Mouse (Mus musculus) neural tube, embryonic 14.5 days (tissue): ENCODE results near the gene Nell1. TPM values are rescaled to one million over a fixed set of nuclear protein-coding genes. Genes with fewer than 3 reads are reported as not detected.

ENCODE experiments used
- ATAC-seq: fragments of 200-750 bp; cut with Nextera tagmentation; 2 replicates; pipeline ENCODE4 v1.8.0; 2017; ENCODE audit warnings: low read depth, mild to moderate bottlenecking, moderate TSS enrichment, moderate library complexity
- H3K27ac ChIP-seq: fragments of 300-500 bp; sonication (generic); 2 replicates; pipeline ENCODE4 v1.5.1; 2014; ENCODE audit warnings: low read depth, mild to moderate bottlenecking, control low read depth, low read length, moderate library complexity, mixed read lengths
- H3K27me3 ChIP-seq: fragments of 300-500 bp; sonication (generic); 2 replicates; pipeline ENCODE4 v1.6.1; 2014; ENCODE audit warnings: low read length; ENCODE audit not compliant: control insufficient read depth, insufficient read depth
- H3K36me3 ChIP-seq: fragments of 300-500 bp; sonication (generic); 2 replicates; pipeline ENCODE4 v1.6.1; 2014; ENCODE audit warnings: low read length, mixed read lengths; ENCODE audit not compliant: control insufficient read depth, insufficient read depth
- H3K4me1 ChIP-seq: fragments of 300-500 bp; sonication (generic); 2 replicates; pipeline ENCODE4 v1.6.1; 2014; ENCODE audit warnings: low read length; ENCODE audit not compliant: control insufficient read depth, insufficient read depth
- H3K4me2 ChIP-seq: fragments of 300-500 bp; sonication (generic); 2 replicates; pipeline ENCODE4 v1.6.1; 2014; ENCODE audit warnings: mild to moderate bottlenecking, low read depth, low read length, control low read depth
- H3K4me3 ChIP-seq: fragments of 300-500 bp; sonication (generic); 2 replicates; pipeline ENCODE4 v1.5.1; 2014; ENCODE audit warnings: low read depth, low read length, control low read depth, mixed read lengths
- H3K9ac ChIP-seq: fragments of 300-500 bp; sonication (generic); replicated peaks from 2 replicates; pipeline ENCODE4 v1.6.1; 2014; ENCODE audit warnings: low read depth, mild to moderate bottlenecking, control low read depth, low read length, mixed read lengths
- H3K9me3 ChIP-seq: fragments of 300-500 bp; sonication (generic); 2 replicates; pipeline ENCODE4 v1.6.1; 2016; ENCODE audit warnings: low read length; ENCODE audit not compliant: control insufficient read depth
- WGBS: fragments of 180-500 bp; shearing (Covaris S2); extraction: QIAGEN DNeasy Blood & Tissue Kit; methylation state at CpG from one replicate; pipeline ENCODE4 v1.1.7; 2014; 5-methylcytosine and 5-hydroxymethylcytosine counted together
- polyA plus RNA-seq: library from polyadenylated mRNA; unstranded; fragments of >200 nt; fragmentation: Nextera tagmentation; extraction: Ambion mirVana; gene quantifications from 2 replicates; pipeline ENCODE4 v1.2.1, GENCODE M21; 2014

Nell1 gene
- polyA plus RNA-seq, 1 experiment from 2014 or later = 51.3 TPM

DNA sequence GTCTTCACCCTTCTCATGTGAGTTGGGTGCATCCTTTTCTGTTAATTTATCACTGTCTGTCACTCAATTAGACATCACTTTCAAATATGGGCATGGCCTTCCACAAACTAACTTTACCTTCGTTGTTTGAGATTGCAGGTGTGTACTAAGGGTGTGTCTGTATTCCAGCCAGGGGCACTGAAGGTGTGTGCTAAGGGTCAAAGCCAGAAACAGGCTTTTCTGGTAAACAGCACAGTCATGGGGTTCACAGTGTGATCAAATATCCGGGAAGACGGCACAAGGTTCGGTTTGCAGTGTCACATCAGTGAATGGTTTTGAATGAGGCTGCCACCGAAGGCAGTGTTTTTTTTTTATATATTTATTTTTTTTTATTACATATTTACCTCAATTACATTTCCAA is 455.1 kb downstream of the Nell1 start:
- WGBS = 89% methylated on average over 5 of the region's 5 CpGs
- Histone ChIP-seq H3K4me1 (no peaks in the 10 kb centered on the region), H3K27ac (no peak overlapping the region), H3K36me3 (no peaks in the 10 kb centered on the region), H3K9me3 (no peaks in the 10 kb centered on the region), H3K4me2 (no peak overlapping the region), H3K27me3 (no peaks in the 10 kb centered on the region), H3K4me3 (no peak overlapping the region), H3K9ac (no peak overlapping the region)
- ATAC-seq = no peak

DNA sequence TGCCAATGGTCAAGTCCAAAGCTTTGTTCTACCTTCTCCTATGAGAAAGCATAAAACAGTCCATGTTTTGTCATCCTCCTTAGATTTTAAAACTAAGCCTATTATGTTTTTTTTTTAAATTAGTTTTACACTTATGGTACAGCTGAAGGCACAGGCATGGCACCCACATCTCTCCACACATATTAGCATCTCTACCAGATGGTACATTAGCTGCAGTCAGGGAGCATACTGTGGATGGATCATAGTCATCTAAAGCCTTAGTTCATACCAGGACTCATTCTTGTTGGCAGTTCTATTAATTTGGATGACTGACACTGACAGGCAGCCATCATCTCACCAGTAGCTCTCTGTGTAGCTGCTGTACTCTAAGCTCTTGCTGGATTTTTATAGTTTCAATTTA is 466.6 kb downstream of the Nell1 start:
- Histone ChIP-seq H3K27ac (no peak overlapping the region), H3K4me2 (no peak overlapping the region), H3K9me3 (no peaks in the 10 kb centered on the region), H3K27me3 (no peaks in the 10 kb centered on the region), H3K4me3 (no peak overlapping the region), H3K9ac (no peak overlapping the region), H3K4me1 (no peaks in the 10 kb centered on the region), H3K36me3 (no peaks in the 10 kb centered on the region)
- ATAC-seq = no peak

- H3K27me3 ChIP-seq = no peaks in the 10 kb centered on the region
- no peak for ATAC-seq
These were observed 472.7 kb downstream of the Nell1 start for GRCm38 (mm10) chr7:50447316-50447715.

GRCm38 (mm10) chr7:50467742-50468141 is 493.1 kb downstream of the Nell1 start:
- H3K36me3 ChIP-seq = no peaks in the 10 kb centered on the region
- H3K9me3 ChIP-seq = no peaks in the 10 kb centered on the region
- H3K4me2 ChIP-seq = no peak overlapping the region
- no peak overlapping the region for H3K9ac ChIP-seq
- no peak overlapping the region for H3K4me3 ChIP-seq
- WGBS = 95% methylated on average over 6 of the region's 6 CpGs
- no peaks in the 10 kb centered on the region for H3K27me3 ChIP-seq
- H3K27ac ChIP-seq = no peak overlapping the region
- ATAC-seq = no peak
- no peaks in the 10 kb centered on the region for H3K4me1 ChIP-seq

More at GRCm38 (mm10) chr7:50447316-50447715, 472.7 kb downstream of the Nell1 start:
- Histone ChIP-seq H3K4me1 (no peaks in the 10 kb centered on the region), H3K4me2 (no peak overlapping the region), H3K36me3 (no peaks in the 10 kb centered on the region), H3K4me3 (no peak overlapping the region), H3K9ac (no peak overlapping the region), H3K27ac (no peak overlapping the region), H3K9me3 (no peaks in the 10 kb centered on the region)
- WGBS = 55% methylated on average over 4 of the region's 4 CpGs

DNA sequence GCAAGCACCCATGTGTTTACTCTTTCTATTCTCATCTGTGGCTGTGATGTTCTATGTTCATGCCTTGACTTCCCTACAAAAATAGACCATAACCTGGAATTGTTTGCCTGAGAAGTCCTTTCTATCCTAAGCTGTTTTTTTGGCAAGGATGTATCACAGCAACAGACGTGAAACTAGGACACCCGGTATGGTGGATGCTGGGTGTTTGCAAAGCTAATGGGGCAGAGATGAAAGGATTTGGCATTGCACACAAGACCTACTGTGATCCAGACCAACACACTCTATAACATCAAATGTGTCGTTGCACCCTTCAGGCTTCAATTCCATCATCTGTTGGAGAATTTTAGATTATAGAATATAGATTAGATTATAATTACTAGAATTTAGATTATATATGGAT is 495.9 kb downstream of the Nell1 start:
- no peaks in the 10 kb centered on the region for H3K9me3 ChIP-seq
- no peaks in the 10 kb centered on the region for H3K4me1 ChIP-seq
- no peaks in the 10 kb centered on the region for H3K36me3 ChIP-seq
- H3K4me2 ChIP-seq = no peak overlapping the region
- no peaks in the 10 kb centered on the region for H3K27me3 ChIP-seq
- no peak overlapping the region for H3K27ac ChIP-seq
- 87% methylated on average over 3 of the region's 3 CpGs for WGBS
- H3K9ac ChIP-seq = no peak overlapping the region
- H3K4me3 ChIP-seq = no peak overlapping the region
- ATAC-seq = no peak

- WGBS = 62% methylated on average over 4 of the region's 4 CpGs
- H3K4me2 ChIP-seq = no peak overlapping the region
- no peak overlapping the region for H3K4me3 ChIP-seq
- H3K27me3 ChIP-seq = no peaks in the 10 kb centered on the region
- no peak for ATAC-seq
- no peak overlapping the region for H3K9ac ChIP-seq
- H3K9me3 ChIP-seq = no peaks in the 10 kb centered on the region
- H3K4me1 ChIP-seq = no peaks in the 10 kb centered on the region
- no peaks in the 10 kb centered on the region for H3K36me3 ChIP-seq
- no peak overlapping the region for H3K27ac ChIP-seq
These were observed 507.3 kb downstream of the Nell1 start for GRCm38 (mm10) chr7:50482011-50482410.

DNA sequence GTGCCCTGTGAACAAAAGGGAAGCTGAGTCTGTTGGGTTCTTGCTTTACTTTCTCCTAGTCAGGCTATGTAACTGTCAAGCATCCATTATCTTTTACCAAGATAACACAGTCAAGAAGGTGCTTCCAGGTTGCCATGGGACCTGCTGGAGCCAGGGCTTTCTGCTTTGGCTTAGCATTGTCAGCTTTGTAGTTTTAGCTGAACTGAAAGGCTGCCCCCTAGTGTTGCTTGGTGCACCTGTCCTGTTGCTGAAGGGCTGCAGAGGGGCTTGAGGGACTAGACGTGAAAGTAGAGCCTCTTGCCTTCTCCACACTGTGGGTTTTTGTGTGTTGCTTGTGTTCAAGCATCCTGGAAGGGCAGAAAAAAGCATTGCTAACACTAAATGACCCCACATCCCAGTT is 510.6 kb downstream of the Nell1 start:
- H3K36me3 ChIP-seq = no peaks in the 10 kb centered on the region
- H3K27ac ChIP-seq = no peak overlapping the region
- WGBS = 27% methylated on average over 1 of the region's 1 CpGs
- no peaks in the 10 kb centered on the region for H3K9me3 ChIP-seq
- H3K4me3 ChIP-seq = no peak overlapping the region
- H3K4me1 ChIP-seq = no peaks in the 10 kb centered on the region
- H3K27me3 ChIP-seq = no peaks in the 10 kb centered on the region
- no peak; the same call in 1 of the 2 replicates for ATAC-seq
- no peak overlapping the region for H3K4me2 ChIP-seq
- no peak overlapping the region for H3K9ac ChIP-seq

GRCm38 (mm10) chr7:50486884-50487420 is 512.3 kb downstream of the Nell1 start:
- WGBS = 90% methylated on average over 4 of the region's 4 CpGs
- no peak overlapping the region for H3K4me3 ChIP-seq
- no peak for ATAC-seq

DNA sequence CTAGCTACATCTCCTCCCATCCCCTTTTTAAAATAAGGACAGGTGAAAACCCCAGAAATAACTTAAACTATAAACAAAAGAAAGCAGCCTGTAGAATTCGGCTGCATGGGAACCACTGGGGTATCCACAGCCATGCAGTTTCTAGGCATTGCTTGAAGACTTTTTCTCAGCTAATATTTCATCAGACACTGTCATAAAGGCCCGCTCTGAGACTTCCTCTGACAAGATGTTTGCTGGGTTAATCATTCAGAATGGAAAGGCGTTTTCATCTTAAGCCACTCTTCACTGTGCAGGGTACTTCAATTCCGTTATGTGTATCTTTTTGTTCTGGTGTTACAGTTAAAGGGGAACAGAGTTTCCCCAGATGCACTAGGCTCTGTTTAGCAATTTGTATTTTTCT is 526.9 kb downstream of the Nell1 start:
- H3K4me1 ChIP-seq = no peaks in the 10 kb centered on the region
- no peaks in the 10 kb centered on the region for H3K27me3 ChIP-seq
- no peaks in the 10 kb centered on the region for H3K36me3 ChIP-seq
- no peaks in the 10 kb centered on the region for H3K9me3 ChIP-seq
- WGBS = 75% methylated on average over 4 of the region's 4 CpGs
- H3K4me3 ChIP-seq = no peak overlapping the region
- H3K4me2 ChIP-seq = no peak overlapping the region
- H3K9ac ChIP-seq = no peak overlapping the region
- peak; percentile 14; the same call in 1 of the 2 replicates for ATAC-seq
- H3K27ac ChIP-seq = no peak overlapping the region

More at GRCm38 (mm10) chr7:50486884-50487420, 512.3 kb downstream of the Nell1 start:
- H3K9me3 ChIP-seq = no peaks in the 10 kb centered on the region
- H3K4me2 ChIP-seq = no peak overlapping the region
- no peak overlapping the region for H3K27ac ChIP-seq
- H3K4me1 ChIP-seq = no peaks in the 10 kb centered on the region
- H3K27me3 ChIP-seq = no peaks in the 10 kb centered on the region
- H3K9ac ChIP-seq = no peak overlapping the region
- H3K36me3 ChIP-seq = no peaks in the 10 kb centered on the region
